Mouse (Mus musculus) lung, embryonic 14.5 days (tissue): ENCODE data around the gene Sart3. TPM values are rescaled to one million over a fixed set of nuclear protein-coding genes. Genes with fewer than 3 reads are reported as not detected.
"Not testable (repeated sequence)": the region's sequence is repeated elsewhere in the genome, so short reads cannot be mapped to it uniquely, and the experiment has no call there.

ENCODE experiments used
- ATAC-seq: fragments of 200-750 bp; cut with Nextera tagmentation; 2 replicates; pipeline ENCODE4 v1.8.0; 2017; ENCODE audit warnings: mild to moderate bottlenecking, moderate TSS enrichment, moderate library complexity; ENCODE audit not compliant: insufficient read depth
- DNase-seq: peaks from one replicate; pipeline ENCODE4 v3.0.0-alpha.2; 2015
- H3K27ac ChIP-seq: fragments of 300-500 bp; sonication (generic); 2 replicates; pipeline ENCODE4 v1.5.1; 2014; ENCODE audit warnings: low read depth, mild to moderate bottlenecking, moderate library complexity
- H3K27me3 ChIP-seq: fragments of 300-500 bp; sonication (generic); 2 replicates; pipeline ENCODE4 v1.6.1; 2014; ENCODE audit warnings: low read length, control low read depth; ENCODE audit not compliant: insufficient read depth
- H3K36me3 ChIP-seq: fragments of 300-500 bp; sonication (generic); 2 replicates; pipeline ENCODE4 v1.6.1; 2014; ENCODE audit warnings: control low read depth; ENCODE audit not compliant: insufficient read depth
- H3K4me1 ChIP-seq: fragments of 300-500 bp; sonication (generic); 2 replicates; pipeline ENCODE4 v1.6.1; 2014; ENCODE audit warnings: antibody characterized with exemption, control low read depth; ENCODE audit not compliant: insufficient read depth
- H3K4me2 ChIP-seq: fragments of 300-500 bp; sonication (generic); 2 replicates; pipeline ENCODE4 v1.6.1; 2014; ENCODE audit warnings: mild to moderate bottlenecking
- H3K4me3 ChIP-seq: fragments of 300-500 bp; sonication (generic); 2 replicates; pipeline ENCODE4 v1.5.1; 2014; ENCODE audit warnings: low read depth, low read length
- H3K9ac ChIP-seq: fragments of 300-500 bp; sonication (generic); 2 replicates; pipeline ENCODE4 v1.6.1; 2014
- H3K9me3 ChIP-seq: fragments of 300-500 bp; sonication (generic); 2 replicates; pipeline ENCODE4 v1.6.1; 2016; ENCODE audit warnings: low read depth, low read length, control low read depth
- CTCF ChIP-seq: IDR thresholded peaks from 2 replicates; pipeline ENCODE4 v1.5.1; 2016; ENCODE audit warnings: antibody characterized with exemption, low read depth
- WGBS: fragments of 180-500 bp; shearing (Covaris S2); extraction: QIAGEN DNeasy Blood & Tissue Kit; methylation state at CpG from one replicate; pipeline ENCODE4 v1.1.7; 2014; 5-methylcytosine and 5-hydroxymethylcytosine counted together
- polyA plus RNA-seq: library from polyadenylated mRNA; unstranded; fragments of >200 nt; fragmentation: Nextera tagmentation; extraction: Ambion mirVana; gene quantifications from 2 replicates; pipeline ENCODE4 v1.2.1, GENCODE M21; 2014

Gene Sart3
- polyA plus RNA-seq, 1 experiment from 2014 or later, result 63.1 TPM

GRCm38 (mm10) chr5:113790453-113791196 lies 18.3 kb upstream of the Sart3 start:
- peak overlapping the region; percentile 90 for H3K27ac ChIP-seq
- no peak for TF ChIP-seq CTCF
- DNase-seq (peak; percentile 50), ATAC-seq (no peak)
- H3K36me3 ChIP-seq, result peaks cover 23% of the 10 kb centered on the region; the same call in 1 of the 2 replicates
- no peaks in the 10 kb centered on the region for H3K27me3 ChIP-seq
- no peaks in the 10 kb centered on the region for H3K9me3 ChIP-seq
- H3K4me3 ChIP-seq, result no peak overlapping the region
- H3K4me2 ChIP-seq, result no peak overlapping the region
- 40% methylated on average over 11 of the region's 11 CpGs for WGBS
- H3K9ac ChIP-seq, result no peak overlapping the region
- H3K4me1 ChIP-seq, result peaks cover 25% of the 10 kb centered on the region

- DNase-seq (peak; percentile 88), ATAC-seq (peak; percentile 88)
- Histone ChIP-seq H3K4me3 (no peak overlapping the region), H3K9me3 (no peaks in the 10 kb centered on the region), H3K27ac (peak overlapping the region; percentile 90), H3K4me1 (peaks cover 25% of the 10 kb centered on the region), H3K27me3 (no peaks in the 10 kb centered on the region), H3K4me2 (peak overlapping the region; percentile 39; the same call in 1 of the 2 replicates), H3K9ac (no peak overlapping the region), H3K36me3 (peaks cover 10% of the 10 kb centered on the region; the same call in 1 of the 2 replicates)
- TF ChIP-seq CTCF, result no peak
- WGBS, result 21% methylated on average over 7 of the region's 7 CpGs
Observed at GRCm38 (mm10) chr5:113789075-113789788, 16.9 kb upstream of the Sart3 start.

GRCm38 (mm10) chr5:113788645-113789044 lies 16.3 kb upstream of the Sart3 start:
- WGBS, result 23% methylated on average over 6 of the region's 6 CpGs
- peaks cover 25% of the 10 kb centered on the region for H3K4me1 ChIP-seq
- H3K27me3 ChIP-seq, result no peaks in the 10 kb centered on the region
- peak overlapping the region; percentile 90 for H3K27ac ChIP-seq
- peaks cover 5% of the 10 kb centered on the region; the same call in 1 of the 2 replicates for H3K36me3 ChIP-seq
- ATAC-seq, result no peak
- no peak for TF ChIP-seq CTCF
- DNase-seq, result no peak
- H3K9ac ChIP-seq, result no peak overlapping the region
- H3K4me2 ChIP-seq, result peak overlapping the region; percentile 39; the same call in 1 of the 2 replicates
- no peak overlapping the region for H3K4me3 ChIP-seq
- H3K9me3 ChIP-seq, result no peaks in the 10 kb centered on the region

- Histone ChIP-seq H3K9ac (no peak overlapping the region), H3K9me3 (no peaks in the 10 kb centered on the region), H3K4me2 (no peak overlapping the region), H3K4me1 (peaks cover 22% of the 10 kb centered on the region), H3K36me3 (no peaks in the 10 kb centered on the region), H3K27ac (no peak overlapping the region), H3K27me3 (no peaks in the 10 kb centered on the region), H3K4me3 (no peak overlapping the region)
- ATAC-seq (no peak), DNase-seq (no peak)
- 57% methylated on average over 5 of the region's 5 CpGs for WGBS
- no peak for TF ChIP-seq CTCF
Observed at GRCm38 (mm10) chr5:113786985-113787384, 14.7 kb upstream of the Sart3 start.

- DNase-seq (peak; percentile 69), ATAC-seq (peak; percentile 5; the same call in 1 of the 2 replicates)
Observed at GRCm38 (mm10) chr5:113784104-113784503, 11.8 kb upstream of the Sart3 start.

GRCm38 (mm10) chr5:113783581-113784001 lies 11.3 kb upstream of the Sart3 start:
- Histone ChIP-seq H3K4me2 (peak overlapping the region; percentile 7; the same call in 1 of the 2 replicates), H3K9ac (0 out of 2 replicates have a peak overlapping the region, but pooled peaks have one; percentile 17), H3K4me3 (no peak overlapping the region), H3K36me3 (peaks cover 3% of the 10 kb centered on the region; the same call in 1 of the 2 replicates), H3K27ac (peak overlapping the region; percentile 81), H3K9me3 (no peaks in the 10 kb centered on the region), H3K4me1 (peaks cover 4% of the 10 kb centered on the region; the same call in 1 of the 2 replicates), H3K27me3 (no peaks in the 10 kb centered on the region)
- ATAC-seq, result peak; percentile 79
- TF ChIP-seq CTCF, result no peak
- peak; percentile 81 for DNase-seq
- WGBS, result 6% methylated on average over 12 of the region's 12 CpGs

More at GRCm38 (mm10) chr5:113784104-113784503, 11.8 kb upstream of the Sart3 start:
- Histone ChIP-seq H3K27ac (peak overlapping the region; percentile 81), H3K9ac (0 out of 2 replicates have a peak overlapping the region, but pooled peaks have one; percentile 17), H3K4me2 (peak overlapping the region; percentile 7; the same call in 1 of the 2 replicates)
- WGBS, result 32% methylated on average over 3 of the region's 3 CpGs
- not testable (repeated sequence) for H3K4me3 ChIP-seq, H3K27me3 ChIP-seq, H3K4me1 ChIP-seq, H3K36me3 ChIP-seq, H3K9me3 ChIP-seq

GRCm38 (mm10) chr5:113782624-113783023 lies 10.3 kb upstream of the Sart3 start:
- Histone ChIP-seq H3K9me3 (no peaks in the 10 kb centered on the region), H3K27ac (peak overlapping the region; percentile 81), H3K36me3 (peaks cover 10% of the 10 kb centered on the region; the same call in 1 of the 2 replicates), H3K4me2 (no peak overlapping the region), H3K4me1 (no peaks in the 10 kb centered on the region), H3K27me3 (no peaks in the 10 kb centered on the region), H3K9ac (no peak overlapping the region), H3K4me3 (no peak overlapping the region)
- no peak for DNase-seq
- WGBS, result 79% methylated on average over 7 of the region's 7 CpGs
- no peak for ATAC-seq
- no peak for TF ChIP-seq CTCF
